Mouse (Mus musculus) kidney, adult 2 months (tissue): ENCODE results near the gene Efcab8.

Experiments
- CTCF ChIP-seq: fragments of 200-500 bp; conservative IDR thresholded peaks from 2 replicates; pipeline ENCODE4 v1.5.1; 2011; ENCODE audit warnings: low read depth, mild to moderate bottlenecking, control low read depth, low read length, moderate library complexity, mixed read lengths; ENCODE audit not compliant: insufficient read depth, insufficient read length
- POLR2A ChIP-seq: fragments of 200-500 bp; IDR thresholded peaks from one replicate; pipeline ENCODE4 v1.6.1; 2011; ENCODE audit warnings: low read depth, low read length, control low read depth

DNA sequence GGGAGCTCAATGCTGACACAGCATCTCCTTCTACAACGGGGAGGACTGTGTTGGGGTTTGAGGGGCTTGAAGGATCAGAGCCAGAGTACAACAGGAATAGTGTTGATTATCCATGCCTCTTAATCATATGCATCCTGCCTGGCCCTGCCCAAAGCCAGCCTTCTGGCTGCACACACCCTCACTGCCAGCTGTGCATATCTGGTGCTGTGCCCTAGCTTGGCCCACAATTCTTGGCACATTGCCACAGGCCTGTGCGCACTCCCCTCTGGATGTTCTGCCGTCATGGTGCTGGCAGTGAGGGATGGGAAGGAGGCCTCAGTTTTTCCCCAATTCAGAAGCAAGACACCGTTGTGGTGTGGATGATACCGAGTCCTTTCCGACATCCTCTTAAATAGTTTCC lies 44.9 kb downstream of the Efcab8 start:
- TF ChIP-seq CTCF: no peak
- TF ChIP-seq POLR2A: no peak
